In genomic region chr11:108162639-108163038, GRCm38 (mm10) we compare ENCODE assay signal across 18 mouse cellular contexts.
DNase-seq lines count a peak whose midpoint lies in the region; ATAC-seq and TF ChIP-seq lines count a peak whose summit lies in the region.
"Had no signal": no experiment of that assay in that cellular context is flagged by ENCODE, and none has a peak within 500 bp of the region (broad histone marks: within the 10 kb centered on the region; RNA-seq: fewer than 3 reads in every experiment).

No protein-coding gene starts in this region.

- TF ChIP-seq CTCF in forebrain, postnatal 0 days (IDR thresholded peaks at IDR 0.05; ENCODE audit: low read depth): no peak
- no peak for TF ChIP-seq CTCF in intestine, postnatal 0 days (IDR thresholded peaks at IDR 0.05; ENCODE audit: low read depth)

- 91% methylated on average over 1 of the region's 1 CpGs for WGBS in forebrain, embryonic 10.5 days
- WGBS in forebrain, postnatal 0 days: 37% methylated on average over 1 of the region's 1 CpGs
- 81% methylated on average over 1 of the region's 1 CpGs for WGBS in forebrain, embryonic 11.5 days
- WGBS in hindbrain, embryonic 14.5 days: 84% methylated on average over 1 of the region's 1 CpGs
- WGBS in neural tube, embryonic 13.5 days: 86% methylated on average over 1 of the region's 1 CpGs
- 83% methylated on average over 1 of the region's 1 CpGs for WGBS in intestine, postnatal 0 days

- H3K4me1 ChIP-seq in forebrain, embryonic 10.5 days: peaks cover 27% of the 10 kb centered on the region
- H3K4me1 ChIP-seq in forebrain, postnatal 0 days (ENCODE audit: insufficient read depth): 0 out of 2 replicates have a peak, but pooled peaks cover 18% of the 10 kb centered on the region
- H3K4me1 ChIP-seq in forebrain, embryonic 11.5 days (replicated peaks; ENCODE audit: control insufficient read depth, insufficient read depth, low read length): peaks cover 3% of the 10 kb centered on the region; the same call in 1 of the 2 replicates
- 0 out of 2 replicates have a peak, but pooled peaks cover 11% of the 10 kb centered on the region for H3K4me1 ChIP-seq in hindbrain, embryonic 14.5 days (replicated peaks; ENCODE audit: control insufficient read depth, insufficient read depth, low read length)
- H3K4me1 ChIP-seq in neural tube, embryonic 13.5 days (replicated peaks): peaks cover 11% of the 10 kb centered on the region
- H3K4me1 ChIP-seq in intestine, postnatal 0 days (replicated peaks; ENCODE audit: control insufficient read depth, insufficient read depth, low read length): no peaks in the 10 kb centered on the region

- H3K36me3 ChIP-seq in forebrain, embryonic 10.5 days (replicated peaks): 0 out of 2 replicates have a peak, but pooled peaks cover 2% of the 10 kb centered on the region
- H3K36me3 ChIP-seq in forebrain, postnatal 0 days (ENCODE audit: insufficient read depth): no peaks in the 10 kb centered on the region
- no peaks in the 10 kb centered on the region for H3K36me3 ChIP-seq in forebrain, embryonic 11.5 days (ENCODE audit: control insufficient read depth, insufficient read depth, low read length)
- no peaks in the 10 kb centered on the region for H3K36me3 ChIP-seq in hindbrain, embryonic 14.5 days (replicated peaks; ENCODE audit: control insufficient read depth, insufficient read depth)
- H3K36me3 ChIP-seq in neural tube, embryonic 13.5 days: no peaks in the 10 kb centered on the region
- no peaks in the 10 kb centered on the region for H3K36me3 ChIP-seq in intestine, postnatal 0 days (ENCODE audit: control insufficient read depth, insufficient read depth)
- H3K36me3 ChIP-seq: intestine, embryonic 15.5 days had no signal

- no peak for DNase-seq in forebrain, embryonic 10.5 days (ENCODE audit: extremely low spot score, low spot score)
- DNase-seq in forebrain, postnatal 0 days: no peak
- no peak for DNase-seq in forebrain, embryonic 11.5 days (ENCODE audit: low spot score)
- DNase-seq in hindbrain, embryonic 14.5 days (ENCODE audit: low spot score): no peak
- no peak for DNase-seq in cerebellum, postnatal 4 days (ENCODE audit: low spot score in 2 of 2)
- DNase-seq in urinary bladder, postnatal 36 days (ENCODE audit: low spot score in 2 of 2): no peak
- DNase-seq: adrenal gland, postnatal 10 days; cerebellum, adult 9-11 months; heart, adult 18-20 months; layer of hippocampus, adult 9-11 months; liver; lung, adult 2 months had no signal

- no peak overlapping the region for H3K4me2 ChIP-seq in forebrain, postnatal 0 days (ENCODE audit: low read depth)
- H3K4me2 ChIP-seq in forebrain, embryonic 11.5 days (ENCODE audit: low read depth, low read length, severe bottlenecking): no peak overlapping the region
- H3K4me2 ChIP-seq in hindbrain, embryonic 14.5 days (replicated peaks): no peak overlapping the region
- no peak overlapping the region for H3K4me2 ChIP-seq in neural tube, embryonic 13.5 days
- no peak overlapping the region for H3K4me2 ChIP-seq in intestine, postnatal 0 days (replicated peaks; ENCODE audit: low read depth)
- H3K4me2 ChIP-seq: intestine, embryonic 15.5 days had no signal

- peak overlapping the region; percentile 63; the same call in 1 of the 2 replicates for H3K27ac ChIP-seq in forebrain, embryonic 10.5 days
- no peak overlapping the region; the same call in 1 of the 2 replicates for H3K27ac ChIP-seq in forebrain, postnatal 0 days (ENCODE audit: low read depth, low read length)
- H3K27ac ChIP-seq in forebrain, embryonic 11.5 days (ENCODE audit: low read depth, low read length): no peak overlapping the region
- H3K27ac ChIP-seq in hindbrain, embryonic 14.5 days: peak overlapping the region; percentile 59; the same call in 1 of the 2 replicates
- 0 out of 2 replicates have a peak overlapping the region, but pooled peaks have one; percentile 28 for H3K27ac ChIP-seq in neural tube, embryonic 13.5 days (replicated peaks)
- no peak overlapping the region for H3K27ac ChIP-seq in intestine, postnatal 0 days (ENCODE audit: low read depth, low read length)
- H3K27ac ChIP-seq: intestine, embryonic 15.5 days; kidney, postnatal 0 days; macrophage had no signal

- no peak overlapping the region for H3K9ac ChIP-seq in forebrain, postnatal 0 days
- no peak overlapping the region for H3K9ac ChIP-seq in forebrain, embryonic 11.5 days (ENCODE audit: low read length)
- no peak overlapping the region for H3K9ac ChIP-seq in hindbrain, embryonic 14.5 days
- H3K9ac ChIP-seq in neural tube, embryonic 13.5 days: no peak overlapping the region
- no peak overlapping the region for H3K9ac ChIP-seq in intestine, postnatal 0 days (ENCODE audit: low read depth, low read length)
- H3K9ac ChIP-seq: intestine, embryonic 15.5 days had no signal

- peaks cover 8% of the 10 kb centered on the region; the same call in 1 of the 2 replicates for H3K9me3 ChIP-seq in forebrain, embryonic 10.5 days
- no peaks in the 10 kb centered on the region; the same call in 1 of the 2 replicates for H3K9me3 ChIP-seq in forebrain, postnatal 0 days (ENCODE audit: low read length)
- H3K9me3 ChIP-seq in forebrain, embryonic 11.5 days (ENCODE audit: control insufficient read depth, low read length): no peaks in the 10 kb centered on the region
- H3K9me3 ChIP-seq in hindbrain, embryonic 14.5 days (ENCODE audit: control insufficient read depth, low read length): 0 out of 2 replicates have a peak, but pooled peaks cover 6% of the 10 kb centered on the region
- H3K9me3 ChIP-seq in neural tube, embryonic 13.5 days: peaks cover 6% of the 10 kb centered on the region
- no peaks in the 10 kb centered on the region for H3K9me3 ChIP-seq in intestine, postnatal 0 days (ENCODE audit: control insufficient read depth)
- H3K9me3 ChIP-seq: intestine, embryonic 15.5 days had no signal

- no peak; the same call in 1 of the 2 replicates for ATAC-seq in forebrain, postnatal 0 days
- 0 out of 2 replicates have a peak, but pooled peaks have one; percentile 39 for ATAC-seq in forebrain, embryonic 11.5 days (replicated peaks; ENCODE audit: low FRiP score)
- ATAC-seq in hindbrain, embryonic 14.5 days (ENCODE audit: low FRiP score): no peak
- ATAC-seq in neural tube, embryonic 13.5 days (ENCODE audit: low read depth): no peak
- no peak for ATAC-seq in intestine, postnatal 0 days
- ATAC-seq: intestine, embryonic 15.5 days had no signal

- no peaks in the 10 kb centered on the region for H3K27me3 ChIP-seq in forebrain, embryonic 10.5 days (ENCODE audit: poor library complexity, severe bottlenecking)
- no peaks in the 10 kb centered on the region for H3K27me3 ChIP-seq in forebrain, postnatal 0 days (ENCODE audit: insufficient read depth, low read length)
- no peaks in the 10 kb centered on the region for H3K27me3 ChIP-seq in forebrain, embryonic 11.5 days (ENCODE audit: control insufficient read depth, insufficient read depth, low read length)
- no peaks in the 10 kb centered on the region for H3K27me3 ChIP-seq in hindbrain, embryonic 14.5 days (ENCODE audit: control insufficient read depth, insufficient read depth, low read length)
- no peaks in the 10 kb centered on the region for H3K27me3 ChIP-seq in neural tube, embryonic 13.5 days
- H3K27me3 ChIP-seq in intestine, postnatal 0 days (replicated peaks; ENCODE audit: control insufficient read depth, insufficient read depth, low read length): no peaks in the 10 kb centered on the region
- H3K27me3 ChIP-seq: intestine, embryonic 15.5 days had no signal

- H3K4me3 ChIP-seq in forebrain, embryonic 10.5 days: no peak overlapping the region
- no peak overlapping the region for H3K4me3 ChIP-seq in forebrain, postnatal 0 days (ENCODE audit: low read depth, low read length)
- no peak overlapping the region for H3K4me3 ChIP-seq in forebrain, embryonic 11.5 days (ENCODE audit: low read depth, low read length)
- no peak overlapping the region for H3K4me3 ChIP-seq in hindbrain, embryonic 14.5 days (replicated peaks; ENCODE audit: low read length)
- H3K4me3 ChIP-seq in neural tube, embryonic 13.5 days: no peak overlapping the region
- H3K4me3 ChIP-seq in intestine, postnatal 0 days (ENCODE audit: low read depth, low read length): no peak overlapping the region
- H3K4me3 ChIP-seq: erythroblast, embryonic 14.5 days; intestine, embryonic 15.5 days had no signal

Comparison
In these comparisons a context has a peak if more than half of its experiments do, and no peak if none do; other contexts are left out.
1. H3K27ac ChIP-seq: peak in forebrain, embryonic 10.5 days (single experiment), hindbrain, embryonic 14.5 days (single experiment) and neural tube, embryonic 13.5 days (single experiment); none in forebrain, postnatal 0 days (single experiment), forebrain, embryonic 11.5 days (single experiment) and intestine, postnatal 0 days (single experiment).